ENCODE assay signal across 24 mouse cellular contexts in genomic region chr17:68264835-68265557, GRCm38 (mm10). TPM values are rescaled to one million over a fixed set of nuclear protein-coding genes. Genes with fewer than 3 reads are reported as not detected.
DNase-seq lines count a peak whose midpoint lies in the region; ATAC-seq lines count a peak whose summit lies in the region.
"Had no signal": no experiment of that assay in that cellular context is flagged by ENCODE, and none has a peak within 500 bp of the region (broad histone marks: within the 10 kb centered on the region; RNA-seq: fewer than 3 reads in every experiment).

No protein-coding gene starts in this region.

- H3K4me3 ChIP-seq in liver, embryonic 12.5 days: no peak overlapping the region
- H3K4me3 ChIP-seq: embryonic facial prominence, embryonic 15.5 days; forebrain, embryonic 15.5 days; heart, embryonic 15.5 days; hindbrain, embryonic 15.5 days; limb, embryonic 13.5 days; liver, embryonic 13.5 days; megakaryocyte, embryonic 14.5 days; midbrain, embryonic 13.5 days had no signal

- no peaks in the 10 kb centered on the region for H3K36me3 ChIP-seq in liver, embryonic 12.5 days
- H3K36me3 ChIP-seq: embryonic facial prominence, embryonic 15.5 days; forebrain, embryonic 15.5 days; heart, embryonic 15.5 days; hindbrain, embryonic 15.5 days; limb, embryonic 13.5 days; liver, embryonic 13.5 days; midbrain, embryonic 13.5 days had no signal

- WGBS in liver, embryonic 12.5 days (ENCODE audit: insufficient replicate concordance): 63% methylated on average over 7 of the region's 7 CpGs

- 0 out of 2 replicates have a peak, but pooled peaks cover 3% of the 10 kb centered on the region for H3K9me3 ChIP-seq in liver, embryonic 12.5 days (replicated peaks)
- H3K9me3 ChIP-seq: embryonic facial prominence, embryonic 15.5 days; forebrain, embryonic 15.5 days; heart, embryonic 15.5 days; liver, embryonic 13.5 days had no signal

- H3K27me3 ChIP-seq in liver, embryonic 12.5 days (replicated peaks): no peaks in the 10 kb centered on the region
- H3K27me3 ChIP-seq: embryonic facial prominence, embryonic 15.5 days; forebrain, embryonic 15.5 days; heart, embryonic 15.5 days; hindbrain, embryonic 15.5 days; limb, embryonic 13.5 days; liver, embryonic 13.5 days; megakaryocyte, embryonic 14.5 days; midbrain, embryonic 13.5 days had no signal

- no peaks in the 10 kb centered on the region for H3K4me1 ChIP-seq in liver, embryonic 12.5 days
- H3K4me1 ChIP-seq: embryonic facial prominence, embryonic 15.5 days; forebrain, embryonic 15.5 days; heart, embryonic 15.5 days; hindbrain, embryonic 15.5 days; liver, embryonic 13.5 days; megakaryocyte, embryonic 14.5 days; midbrain, embryonic 13.5 days had no signal

- DNase-seq in frontal cortex, postnatal 25 days (ENCODE audit: low spot score in 2 of 2): no peak
- peak; percentile 27 to 32 for DNase-seq in left cerebral cortex, postnatal 36 days (ENCODE audit: low spot score in 2 of 2)
- DNase-seq in left cerebral cortex, postnatal 4 days: no peak
- peak; percentile 31 to 56 for DNase-seq in frontal cortex, postnatal 36 days (ENCODE audit: low spot score in 2 of 2)
- peak; percentile 12 for DNase-seq in lung, postnatal 36 days
- DNase-seq in layer of hippocampus, postnatal 25 days (ENCODE audit: extremely low spot score in 1 of 2, low spot score in 1 of 2): no peak
- DNase-seq: adrenal gland, postnatal 25 days; cerebellum, adult 9-11 months; heart, postnatal 4 days; kidney, adult 2 months; liver, embryonic 13.5 days; lung, embryonic 14.5 days; thymus, postnatal 25 days had no signal

- no peak overlapping the region for H3K27ac ChIP-seq in liver, embryonic 12.5 days
- H3K27ac ChIP-seq: embryonic facial prominence, embryonic 15.5 days; forebrain, embryonic 15.5 days; heart, embryonic 15.5 days; hindbrain, embryonic 15.5 days; kidney, postnatal 0 days; limb, embryonic 13.5 days; liver, embryonic 13.5 days; midbrain, embryonic 13.5 days had no signal

- no peak overlapping the region for H3K4me2 ChIP-seq in liver, embryonic 12.5 days
- H3K4me2 ChIP-seq: embryonic facial prominence, embryonic 15.5 days; forebrain, embryonic 15.5 days; heart, embryonic 15.5 days; hindbrain, embryonic 15.5 days; limb, embryonic 13.5 days; liver, embryonic 13.5 days; lung, embryonic 14.5 days; midbrain, embryonic 13.5 days had no signal

- peak; percentile 97 for ATAC-seq in frontal cortex, adult (ENCODE audit: low TSS enrichment)
- ATAC-seq in liver, embryonic 12.5 days: no peak
- ATAC-seq: forebrain, embryonic 15.5 days; midbrain, embryonic 13.5 days had no signal

- intact Hi-C loops in left cerebral cortex, postnatal 36 days (cut with DNase I): no loop called here
- intact Hi-C loops in left cerebral cortex, postnatal 4 days (cut with DNase I): no loop called here

- H3K9ac ChIP-seq in liver, embryonic 12.5 days: no peak overlapping the region
- H3K9ac ChIP-seq: embryonic facial prominence, embryonic 15.5 days; forebrain, embryonic 15.5 days; heart, embryonic 15.5 days; hindbrain, embryonic 15.5 days; limb, embryonic 13.5 days; liver, embryonic 13.5 days; lung, embryonic 14.5 days; midbrain, embryonic 13.5 days had no signal

RNA-seq across cellular contexts. Expression of gene L3mbtl4, which starts 8.6 kb away (rescaled TPM):
- total RNA-seq in left cerebral cortex, postnatal 36 days (2021): 1 to 10 TPM; 1.6 to 3.6 TPM
- total RNA-seq in left cerebral cortex, postnatal 4 days (2021): 10 to 100 TPM in 1 of 2 experiments, 1 to 10 TPM in 1; 9.2 to 10.8 TPM
- polyA plus RNA-seq in liver, embryonic 12.5 days (2016; fragmentation: Nextera tagmentation; extraction: Ambion mirVana): not detected in 2 replicates
- total RNA-seq in layer of hippocampus, postnatal 25 days (2021): under 1 TPM; 0.54 to 0.73 TPM
- total RNA-seq: common myeloid progenitor, adult 5-6 weeks; heart, postnatal 4 days had no signal
- polyA plus RNA-seq: embryonic facial prominence, embryonic 15.5 days; heart, embryonic 15.5 days; liver, embryonic 13.5 days had no signal

Comparison
In these comparisons a context has a peak if more than half of its experiments do, and no peak if none do; other contexts are left out.
1. DNase-seq: peak in left cerebral cortex, postnatal 36 days (2 of 2), frontal cortex, postnatal 36 days (2 of 2) and lung, postnatal 36 days (single experiment); none in frontal cortex, postnatal 25 days (0 of 2), left cerebral cortex, postnatal 4 days (single experiment) and layer of hippocampus, postnatal 25 days (0 of 2).